Mouse (Mus musculus) cortical plate, adult 2 months (tissue): ENCODE results near the gene Arhgef26. TPM values are rescaled to one million over a fixed set of nuclear protein-coding genes. Genes with fewer than 3 reads are reported as not detected.
A peak's percentile ranks its signal among the peaks of the same experiment; 100 is the strongest.

Experiments
- H3K27ac ChIP-seq: fragments of 200-500 bp; 2 replicates; pipeline ENCODE4 v1.5.1; 2012; ENCODE audit warnings: low read length, control low read depth, inconsistent platforms; ENCODE audit not compliant: insufficient read depth
- H3K4me1 ChIP-seq: fragments of 200-500 bp; 2 replicates; pipeline ENCODE4 v1.6.1; 2011; ENCODE audit warnings: low read length; ENCODE audit not compliant: control insufficient read depth, insufficient read depth
- H3K4me3 ChIP-seq: fragments of 200-500 bp; 2 replicates; pipeline ENCODE4 v1.5.1; 2011; ENCODE audit warnings: mild to moderate bottlenecking, low read length, control low read depth; ENCODE audit not compliant: insufficient read depth
- CTCF ChIP-seq: fragments of 200-500 bp; IDR thresholded peaks from 2 replicates; pipeline ENCODE4 v1.5.1; 2011; ENCODE audit warnings: mild to moderate bottlenecking, control low read depth, low read length; ENCODE audit not compliant: insufficient read depth; ENCODE audit errors: extremely low read depth
- POLR2A ChIP-seq: fragments of 200-500 bp; IDR thresholded peaks from 2 replicates; pipeline ENCODE4 v1.6.1; 2011; ENCODE audit warnings: mild to moderate bottlenecking, low read length, control low read depth; ENCODE audit not compliant: insufficient read depth; ENCODE audit errors: extremely low read depth
- polyA plus RNA-seq: library from polyadenylated mRNA; depleted of rRNA; stranded (reverse); fragments of >200 nt; gene quantifications from 2 replicates; pipeline ENCODE4 v1.2.3, GENCODE M21; 2012; rRNA removed

Arhgef26 gene
- polyA plus RNA-seq, 1 experiment: 15.2 TPM

GRCm38 (mm10) chr3:62459483-62459882 is 121.3 kb downstream of the Arhgef26 start:
- Histone ChIP-seq H3K4me1 (no peaks in the 10 kb centered on the region), H3K27ac (no peak overlapping the region), H3K4me3 (no peak overlapping the region)
- TF ChIP-seq POLR2A (no peak), CTCF (no peak)

- Histone ChIP-seq H3K27ac (no peak overlapping the region), H3K4me3 (no peak overlapping the region), H3K4me1 (no peaks in the 10 kb centered on the region)
- TF ChIP-seq POLR2A (no peak), CTCF (no peak)
Measured at GRCm38 (mm10) chr3:62464276-62464675, 126.1 kb downstream of the Arhgef26 start.

- TF ChIP-seq POLR2A: no peak
- no peak for TF ChIP-seq CTCF
- Histone ChIP-seq H3K4me3 (no peak overlapping the region), H3K27ac (no peak overlapping the region), H3K4me1 (no peaks in the 10 kb centered on the region)
Measured at GRCm38 (mm10) chr3:62470179-62470578, 132.0 kb downstream of the Arhgef26 start.

- Histone ChIP-seq H3K4me1 (no peaks in the 10 kb centered on the region), H3K4me3 (no peak overlapping the region), H3K27ac (no peak overlapping the region)
- TF ChIP-seq POLR2A (no peak), CTCF (no peak)
Measured at GRCm38 (mm10) chr3:62484340-62484739, 146.2 kb downstream of the Arhgef26 start.

GRCm38 (mm10) chr3:62492568-62492967 is 154.4 kb downstream of the Arhgef26 start:
- Histone ChIP-seq H3K4me3 (no peak overlapping the region), H3K27ac (no peak overlapping the region), H3K4me1 (no peaks in the 10 kb centered on the region)
- TF ChIP-seq POLR2A (no peak), CTCF (no peak)

- H3K4me3 ChIP-seq: no peak overlapping the region
- no peaks in the 10 kb centered on the region for H3K4me1 ChIP-seq
- H3K27ac ChIP-seq: no peak overlapping the region
- TF ChIP-seq CTCF: no peak
- no peak for TF ChIP-seq POLR2A
Measured at GRCm38 (mm10) chr3:62499327-62499726, 161.2 kb downstream of the Arhgef26 start.

GRCm38 (mm10) chr3:62505166-62505900 is 167.2 kb downstream of the Arhgef26 start:
- Histone ChIP-seq H3K27ac (no peak overlapping the region), H3K4me3 (peak overlapping the region; percentile 87; the same call in 1 of the 2 replicates), H3K4me1 (peaks cover 2% of the 10 kb centered on the region; the same call in 1 of the 2 replicates)
- TF ChIP-seq POLR2A (no peak), CTCF (no peak)

GRCm38 (mm10) chr3:62506488-62507205 is 168.5 kb downstream of the Arhgef26 start, which contains the start of gene Dhx36:
Dhx36 (minus strand) TSS chr3:62507004.
- peaks cover 2% of the 10 kb centered on the region; the same call in 1 of the 2 replicates for H3K4me1 ChIP-seq

GRCm38 (mm10) chr3:62507206-62507647 is 169.1 kb downstream of the Arhgef26 start:
- H3K4me1 ChIP-seq: peaks cover 2% of the 10 kb centered on the region; the same call in 1 of the 2 replicates
- no peak for TF ChIP-seq CTCF
- TF ChIP-seq POLR2A: no peak
- no peak overlapping the region for H3K27ac ChIP-seq
- H3K4me3 ChIP-seq: peak overlapping the region; percentile 87; the same call in 1 of the 2 replicates

More at GRCm38 (mm10) chr3:62506488-62507205, 168.5 kb downstream of the Arhgef26 start, which contains the start of gene Dhx36:
- Histone ChIP-seq H3K27ac (no peak within 1 kb of the TSS), H3K4me3 (peak within 1 kb of the TSS; percentile 87)
- TF ChIP-seq CTCF (no peak), POLR2A (peak; percentile 59; the same call in 1 of the 2 replicates)

Other genes starting within 250 kb of the Arhgef26 start
- gene Dhx36, start 168.7 kb downstream of the Arhgef26 start, polyA plus RNA-seq: 33.1 and 34.1 TPM in 2 replicates